Mouse (Mus musculus) MEL (cell line): ENCODE measurements around the gene Jak3. TPM values are rescaled to one million over a fixed set of nuclear protein-coding genes. Genes with fewer than 3 reads are reported as not detected.
"Not testable (repeated sequence)": the region's sequence is repeated elsewhere in the genome, so short reads cannot be mapped to it uniquely, and the experiment has no call there.

Experiments
- DNase-seq: peaks from one replicate; pipeline ENCODE4 v3.0.0; 2011; ENCODE audit warnings: low read depth, low spot score
- H3K27ac ChIP-seq: 2 replicates; pipeline ENCODE4 v1.5.1; 2012; ENCODE audit warnings: low read depth, mild to moderate bottlenecking, control low read depth, low read length, moderate library complexity; ENCODE audit not compliant: control insufficient read depth
- H3K27me3 ChIP-seq, 2 experiments: fragments of 150-350 bp in 1 of 2; sonication (generic) in 1 of 2; 2 replicates each; pipeline ENCODE4 v1.6.1; 2012; ENCODE audit warnings: low read length in 2 of 2, mild to moderate bottlenecking in 2 of 2, improper control_type of control experiment in 1 of 2, moderate library complexity in 1 of 2; ENCODE audit not compliant: insufficient read depth in 2 of 2, control insufficient read depth in 1 of 2
- H3K36me3 ChIP-seq, 2 experiments: 2 replicates each; pipeline ENCODE4 v1.6.1; 2012 to 2014; ENCODE audit warnings: low read length in 2 of 2, improper control_type of control experiment in 1 of 2, inconsistent platforms in 1 of 2, mild to moderate bottlenecking in 1 of 2; ENCODE audit not compliant: insufficient read depth in 2 of 2, control insufficient read depth in 1 of 2
- H3K4me1 ChIP-seq, 2 experiments: fragments of 150-350 bp in 1 of 2; sonication (generic) in 1 of 2; 2 replicates each; pipeline ENCODE4 v1.6.1; 2012; ENCODE audit warnings: low read length in 2 of 2, improper control_type of control experiment in 1 of 2, mild to moderate bottlenecking in 1 of 2; ENCODE audit not compliant: insufficient read depth in 2 of 2, control insufficient read depth in 1 of 2
- H3K4me3 ChIP-seq, 2 experiments: fragments of 150-350 bp in 1 of 2; sonication (generic) in 1 of 2; 2 replicates each; pipeline ENCODE4 v1.5.1; 2012; ENCODE audit warnings: low read depth in 2 of 2, low read length in 2 of 2, mild to moderate bottlenecking in 2 of 2, moderate library complexity in 2 of 2, control low read depth in 1 of 2, improper control_type of control experiment in 1 of 2; ENCODE audit not compliant: control insufficient read depth in 1 of 2, insufficient read depth in 1 of 2
- H3K79me2 ChIP-seq: 2 replicates; pipeline ENCODE4 v1.6.1; 2012; ENCODE audit warnings: mild to moderate bottlenecking, low read length, moderate library complexity; ENCODE audit not compliant: control insufficient read depth, poor library complexity, insufficient read depth
- H3K9ac ChIP-seq: 2 replicates; pipeline ENCODE4 v1.6.1; 2012; ENCODE audit warnings: low read depth, mild to moderate bottlenecking, control low read depth, low read length, moderate library complexity; ENCODE audit not compliant: control insufficient read depth, poor library complexity, severe bottlenecking
- H3K9me3 ChIP-seq: fragments of 150-350 bp; sonication (generic); replicated peaks from 2 replicates; pipeline ENCODE4 v1.6.1; 2012; ENCODE audit warnings: mild to moderate bottlenecking, low read length, improper control_type of control experiment, moderate library complexity; ENCODE audit not compliant: insufficient read depth
- BHLHE40 ChIP-seq: IDR thresholded peaks from 2 replicates; pipeline ENCODE4 v1.6.1; 2012; ENCODE audit warnings: low read depth, mild to moderate bottlenecking, inconsistent platforms, low read length, improper control_type of control experiment, borderline replicate concordance
- CHD1 ChIP-seq: IDR thresholded peaks from 2 replicates; pipeline ENCODE4 v1.6.1; 2012; ENCODE audit warnings: low read depth, mild to moderate bottlenecking, inconsistent platforms, low read length, improper control_type of control experiment
- CHD2 ChIP-seq: IDR thresholded peaks from 2 replicates; pipeline ENCODE4 v1.6.1; 2011; ENCODE audit warnings: low read length, improper control_type of control experiment
- CTCF ChIP-seq, 3 experiments: IDR thresholded peaks in 2 of 3; conservative IDR thresholded peaks in 1 of 3; 2 replicates each; pipeline ENCODE4 v1.5.1; 2011 to 2012; ENCODE audit warnings: low read length in 3 of 3, low read depth in 2 of 3, mild to moderate bottlenecking in 2 of 3, improper control_type of control experiment in 1 of 3, inconsistent platforms in 1 of 3, mixed read lengths in 1 of 3, moderate library complexity in 1 of 3; ENCODE audit not compliant: control insufficient read depth in 1 of 3, insufficient read depth in 1 of 3, poor library complexity in 1 of 3, severe bottlenecking in 1 of 3
- ELF1 ChIP-seq: IDR thresholded peaks from 2 replicates; pipeline ENCODE4 v1.6.1; 2014; ENCODE audit warnings: low read depth, mild to moderate bottlenecking, inconsistent platforms, low read length, improper control_type of control experiment, moderate library complexity
- EP300 ChIP-seq, 2 experiments: IDR thresholded peaks; 2 replicates each; pipeline ENCODE4 v1.6.1; 2011; ENCODE audit warnings: improper control_type of control experiment in 2 of 2, low read length in 2 of 2, low read depth in 1 of 2, mild to moderate bottlenecking in 1 of 2
- GABPA ChIP-seq: IDR thresholded peaks from 2 replicates; pipeline ENCODE4 v1.6.1; 2012; ENCODE audit warnings: low read depth, mild to moderate bottlenecking, inconsistent platforms, low read length, improper control_type of control experiment, moderate library complexity
- HCFC1 ChIP-seq: IDR thresholded peaks from 2 replicates; pipeline ENCODE4 v1.6.1; 2012; ENCODE audit warnings: low read depth, mild to moderate bottlenecking, inconsistent platforms, low read length, improper control_type of control experiment, moderate library complexity
- KAT2A ChIP-seq: conservative IDR thresholded peaks from 2 replicates; pipeline ENCODE4 v1.6.1; 2012; ENCODE audit warnings: low read depth, low read length, improper control_type of control experiment, inconsistent platforms
- MAFK ChIP-seq: IDR thresholded peaks from 2 replicates; pipeline ENCODE4 v1.6.1; 2011; ENCODE audit warnings: low read depth, mild to moderate bottlenecking, low read length, improper control_type of control experiment, borderline replicate concordance
- MAZ ChIP-seq: IDR thresholded peaks from 2 replicates; pipeline ENCODE4 v1.6.1; 2012; ENCODE audit warnings: low read depth, mild to moderate bottlenecking, inconsistent platforms, low read length, improper control_type of control experiment
- MEF2A ChIP-seq: IDR thresholded peaks from 2 replicates; pipeline ENCODE4 v1.6.1; 2014; ENCODE audit warnings: low read depth, mild to moderate bottlenecking, inconsistent platforms, low read length, improper control_type of control experiment; ENCODE audit not compliant: poor library complexity, insufficient replicate concordance, severe bottlenecking; ENCODE audit errors: extremely low read depth
- MYC ChIP-seq: IDR thresholded peaks from 2 replicates; pipeline ENCODE4 v1.6.1; 2011; ENCODE audit warnings: low read depth, mild to moderate bottlenecking, low read length, improper control_type of control experiment, moderate library complexity
- NRF1 ChIP-seq: IDR thresholded peaks from 2 replicates; pipeline ENCODE4 v1.6.1; 2014; ENCODE audit warnings: low read depth, mild to moderate bottlenecking, inconsistent platforms, low read length, improper control_type of control experiment, moderate library complexity; ENCODE audit not compliant: poor library complexity, insufficient read depth, severe bottlenecking
- POLR2A ChIP-seq, 2 experiments: IDR thresholded peaks; 2 replicates each; pipeline ENCODE4 v1.6.1; 2011 to 2012; ENCODE audit warnings: low read length in 2 of 2, mild to moderate bottlenecking in 2 of 2, control low read depth in 1 of 2, improper control_type of control experiment in 1 of 2, low read depth in 1 of 2, moderate library complexity in 1 of 2; ENCODE audit not compliant: control insufficient read depth in 1 of 2, insufficient read depth in 1 of 2, poor library complexity in 1 of 2
- POLR2AphosphoS2 ChIP-seq: IDR thresholded peaks from 2 replicates; pipeline ENCODE4 v1.6.1; 2011; ENCODE audit warnings: low read length, improper control_type of control experiment
- SIN3A ChIP-seq: IDR thresholded peaks from 2 replicates; pipeline ENCODE4 v1.6.1; 2012; ENCODE audit warnings: low read length, improper control_type of control experiment, inconsistent platforms
- TAL1 ChIP-seq: IDR thresholded peaks from 2 replicates; pipeline ENCODE4 v1.6.1; 2012; ENCODE audit warnings: mild to moderate bottlenecking, inconsistent platforms, low read length, moderate library complexity, mixed read lengths
- TCF12 ChIP-seq: IDR thresholded peaks from 2 replicates; pipeline ENCODE4 v1.6.1; 2014; ENCODE audit warnings: low read depth, mild to moderate bottlenecking, inconsistent platforms, low read length, improper control_type of control experiment, moderate library complexity
- USF1 ChIP-seq: IDR thresholded peaks from 2 replicates; pipeline ENCODE4 v1.6.1; 2014; ENCODE audit warnings: low read depth, mild to moderate bottlenecking, inconsistent platforms, low read length, improper control_type of control experiment, moderate library complexity
- ZKSCAN1 ChIP-seq: IDR thresholded peaks from 2 replicates; pipeline ENCODE4 v1.6.1; 2012; ENCODE audit warnings: low read depth, mild to moderate bottlenecking, inconsistent platforms, low read length, improper control_type of control experiment, moderate library complexity
- ZNF384 ChIP-seq: IDR thresholded peaks from 2 replicates; pipeline ENCODE4 v1.6.1; 2012; ENCODE audit warnings: low read depth, mild to moderate bottlenecking, inconsistent platforms, low read length, improper control_type of control experiment
- polyA plus RNA-seq, 2 experiments: library from polyadenylated mRNA; stranded (reverse) in 1 of 2; unstranded in 1 of 2; fragments of >175 nt in 1 of 2; fragments of >200 nt in 1 of 2; gene quantifications; 2 replicates each; pipeline versions ENCODE4 v1.2.1 to v1.2.4; 2012; ENCODE audit warnings: low replicate concordance in 2 of 2, low read depth in 1 of 2; ENCODE audit not compliant: insufficient read length in 2 of 2, insufficient read depth in 1 of 2, missing spikeins in 1 of 2
- total RNA-seq: library from RNA; depleted of rRNA; stranded (reverse); fragments of 300-350 nt; gene quantifications from 2 replicates; pipeline ENCODE4 v1.2.3, GENCODE M21; 2012

The Jak3 gene
- total and polyA plus RNA-seq, 3 experiments = 5.1 to 12.4 TPM; not detected in 1

- H3K9ac ChIP-seq, H3K4me1 ChIP-seq, H3K79me2 ChIP-seq, H3K27ac ChIP-seq, H3K9me3 ChIP-seq, H3K36me3 ChIP-seq, H3K27me3 ChIP-seq, H3K4me3 ChIP-seq, DNase-seq: not testable (repeated sequence)
- peak in 2 of 3 experiments; percentile 24 to 31; a peak in 3 of 6 replicates for TF ChIP-seq CTCF (IDR thresholded peaks at IDR 0.05 in 2 of 3, conservative IDR thresholded peaks at IDR 0.05 in 1 of 3; ENCODE audit: control insufficient read depth in 1 of 3, insufficient read depth in 1 of 3, low read depth in 2 of 3, low read length in 3 of 3, poor library complexity in 1 of 3, severe bottlenecking in 1 of 3)
These were observed 19.4 kb downstream of the Jak3 start for GRCm38 (mm10) chr8:71695456-71695855.

- DNase-seq = no peak
- TF ChIP-seq BHLHE40 (no peak), ELF1 (no peak), TCF12 (no peak), CHD2 (no peak), CHD1 (no peak), MEF2A (no peak), NRF1 (no peak)
- H3K36me3 ChIP-seq = peaks cover 0 to 8% of the 10 kb centered on the region in 2 experiments; a peak in 2 of 4 replicates
- H3K27me3 ChIP-seq = no peaks in the 10 kb centered on the region
- no peak overlapping the region; the same call in 1 of the 2 replicates for H3K9ac ChIP-seq
- no peak overlapping the region for H3K27ac ChIP-seq
- no peaks in the 10 kb centered on the region for H3K9me3 ChIP-seq
- peaks cover 10 to 21% of the 10 kb centered on the region in 2 experiments for H3K4me1 ChIP-seq
- no peaks in the 10 kb centered on the region for H3K79me2 ChIP-seq
- H3K4me3 ChIP-seq = peak overlapping the region; percentile 45 to 47
These were observed 24.6 kb downstream of the Jak3 start for GRCm38 (mm10) chr8:71700493-71701269.

DNA sequence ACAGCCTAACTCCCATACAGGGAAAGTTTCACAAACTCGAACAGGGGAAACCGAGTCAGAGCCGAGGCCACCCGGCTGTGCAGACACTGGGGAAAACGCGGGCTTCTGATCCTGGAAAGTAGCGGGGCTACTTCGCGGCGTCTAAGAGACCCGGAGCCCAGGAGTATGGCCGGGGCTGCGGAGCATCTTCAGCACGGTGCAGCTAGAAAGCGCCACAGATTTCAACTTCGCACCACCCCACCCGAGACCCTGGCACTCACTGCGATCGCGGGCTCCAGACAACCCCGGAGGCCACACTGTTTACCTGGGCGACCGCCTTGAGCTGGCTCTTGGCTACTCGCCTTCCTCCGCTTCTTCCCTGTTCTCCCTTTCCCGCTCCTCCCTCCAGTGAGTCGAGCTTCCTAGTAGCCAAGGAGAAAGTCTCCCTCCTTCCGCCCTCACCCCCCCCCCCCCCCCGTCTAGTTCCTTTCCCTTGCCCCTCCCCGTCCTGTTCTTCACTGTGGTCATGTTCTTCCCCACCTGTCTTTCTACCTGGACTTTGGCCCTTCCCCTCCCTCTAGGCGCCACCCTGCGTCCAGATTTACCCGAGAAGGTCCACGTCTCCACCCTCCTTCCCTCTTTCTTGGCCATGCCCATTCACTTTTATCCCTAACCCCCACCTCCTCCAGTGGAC, 25.5 kb downstream of the Jak3 start, which contains the start of gene B3gnt3:
TSS of gene B3gnt3 (minus strand) at position 376 of the 673 bp plus-strand sequence.
- Histone ChIP-seq H3K27me3 (no peaks in the 10 kb centered on the region), H3K9me3 (no peaks in the 10 kb centered on the region), H3K9ac (peak within 1 kb of the TSS; percentile 51), H3K79me2 (no peaks in the 10 kb centered on the region), H3K4me3 (peak within 1 kb of the TSS; percentile 45 to 47), H3K36me3 (peaks cover 0 to 8% of the 10 kb centered on the region in 2 experiments; a peak in 2 of 4 replicates), H3K27ac (peak within 1 kb of the TSS; percentile 39), H3K4me1 (peaks cover 10 to 21% of the 10 kb centered on the region in 2 experiments)
- no peak for DNase-seq
- no peak for TF ChIP-seq HCFC1
- no peak for TF ChIP-seq TAL1
- no peak for TF ChIP-seq POLR2A (IDR thresholded peaks at IDR 0.05; ENCODE audit: control insufficient read depth in 1 of 2, insufficient read depth in 1 of 2, low read depth in 1 of 2, low read length in 2 of 2, poor library complexity in 1 of 2)
- TF ChIP-seq ZNF384 = no peak
- TF ChIP-seq POLR2AphosphoS2 = no peak
- no peak for TF ChIP-seq MAFK
- no peak for TF ChIP-seq ZKSCAN1
- no peak for TF ChIP-seq MEF2A
- TF ChIP-seq MYC = no peak
- no peak for TF ChIP-seq EP300 (IDR thresholded peaks at IDR 0.05; ENCODE audit: low read depth in 1 of 2, low read length in 2 of 2)
- no peak for TF ChIP-seq KAT2A
- TF ChIP-seq GABPA = no peak
- no peak for TF ChIP-seq NRF1
- TF ChIP-seq CHD1 = no peak
- TF ChIP-seq SIN3A = no peak
- no peak for TF ChIP-seq BHLHE40
- no peak for TF ChIP-seq USF1
- TF ChIP-seq MAZ = no peak
- no peak for TF ChIP-seq CHD2
